Mouse (Mus musculus) neural tube, embryonic 10.5 days (tissue): ENCODE measurements around the gene Fam189a2.

ENCODE experiments used
- DNase-seq: peaks from one replicate; pipeline ENCODE4 v3.0.0-alpha.2; 2017; ENCODE audit warnings: low spot score; ENCODE audit errors: extremely low spot score

Fam189a2 gene

GRCm38 (mm10) chr19:24025876-24026275, 4.9 kb downstream of the Fam189a2 start:
- DNase-seq: no peak

GRCm38 (mm10) chr19:24024667-24025066, 6.2 kb downstream of the Fam189a2 start:
- no peak for DNase-seq

GRCm38 (mm10) chr19:24024131-24024530, 6.7 kb downstream of the Fam189a2 start:
- no peak for DNase-seq

- no peak for DNase-seq
These were observed 7.5 kb downstream of the Fam189a2 start for GRCm38 (mm10) chr19:24023351-24023750.

DNA sequence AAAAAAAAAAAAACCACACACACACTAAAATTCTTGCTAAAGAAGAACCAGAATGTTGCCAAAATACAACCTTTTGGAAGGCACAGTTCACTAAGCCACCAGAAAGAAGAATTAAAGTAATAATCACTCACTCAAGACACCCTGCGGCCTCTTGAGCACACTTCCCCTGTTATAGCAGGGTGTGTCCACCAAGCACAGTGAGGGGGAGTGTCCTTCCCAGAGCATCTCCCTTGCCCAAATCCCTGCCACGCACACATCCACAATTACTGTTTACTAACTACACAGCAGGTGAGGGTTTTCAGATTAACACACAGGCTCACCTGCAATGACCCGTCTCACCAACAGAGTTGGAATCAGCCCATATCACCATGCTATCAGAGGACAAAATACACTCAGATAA, 8.0 kb downstream of the Fam189a2 start:
- DNase-seq: no peak

GRCm38 (mm10) chr19:24022301-24022700, 8.5 kb downstream of the Fam189a2 start:
- no peak for DNase-seq

- no peak for DNase-seq
These were observed 10.1 kb downstream of the Fam189a2 start for GRCm38 (mm10) chr19:24020736-24021135.

DNA sequence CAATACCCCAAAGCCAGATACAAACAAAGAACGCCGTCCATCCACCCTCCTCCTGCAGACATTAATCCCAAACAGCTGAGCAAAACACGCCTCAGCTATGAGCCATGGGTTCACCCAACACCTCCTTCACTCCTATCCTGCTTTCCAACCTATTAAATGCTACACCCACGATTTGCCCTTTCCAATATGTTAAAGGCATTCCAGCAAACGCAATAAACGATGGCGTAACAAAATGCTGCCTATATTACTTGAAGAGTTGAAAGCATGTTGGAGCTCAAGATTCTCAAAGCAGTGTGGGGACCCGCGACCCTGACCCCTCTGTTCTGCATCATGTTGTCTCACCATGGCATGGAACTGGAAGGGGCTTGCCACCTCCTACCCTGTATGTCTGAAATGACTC, 11.2 kb downstream of the Fam189a2 start:
- DNase-seq: no peak

DNA sequence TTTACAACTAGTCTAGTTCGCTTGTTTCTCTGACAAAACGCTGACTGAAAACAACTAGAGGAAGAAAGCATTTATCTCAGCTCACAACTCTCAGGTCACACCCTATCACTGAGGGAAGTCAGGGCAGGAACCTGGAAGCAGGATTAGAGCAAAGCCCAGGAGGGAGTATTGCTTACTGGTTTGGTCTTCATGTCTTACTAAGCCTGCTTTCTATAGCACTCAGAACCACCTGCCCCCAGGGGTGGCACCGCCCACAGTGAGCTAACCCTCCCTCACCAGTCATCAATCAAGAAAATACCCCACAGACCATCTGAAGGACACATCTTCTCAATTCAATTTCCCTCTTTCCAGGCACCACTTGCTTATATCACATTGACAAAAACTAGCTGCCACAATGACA, 12.4 kb downstream of the Fam189a2 start:
- no peak for DNase-seq

DNA sequence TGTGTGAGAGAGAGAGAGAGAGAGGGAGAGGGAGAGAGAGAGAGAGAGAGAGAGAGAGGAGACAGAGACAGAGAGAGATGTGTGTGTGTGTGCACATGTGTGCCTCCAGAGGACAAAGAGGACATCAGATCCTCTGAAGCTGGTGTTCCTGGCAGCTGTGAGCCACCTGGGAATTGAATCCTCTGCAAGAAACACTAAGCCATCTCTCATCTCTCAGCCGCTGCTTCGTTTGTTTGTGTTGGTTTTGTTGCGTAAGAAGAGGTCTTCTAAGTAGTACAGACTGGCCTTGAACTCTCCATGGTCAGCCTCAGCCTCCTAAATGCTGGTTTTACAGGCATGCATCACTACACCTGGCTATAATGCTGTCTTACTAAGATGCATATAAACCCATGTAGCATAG, 12.9 kb downstream of the Fam189a2 start:
- no peak for DNase-seq

- DNase-seq: no peak
These were observed 13.4 kb downstream of the Fam189a2 start for GRCm38 (mm10) chr19:24017427-24017826.

DNA sequence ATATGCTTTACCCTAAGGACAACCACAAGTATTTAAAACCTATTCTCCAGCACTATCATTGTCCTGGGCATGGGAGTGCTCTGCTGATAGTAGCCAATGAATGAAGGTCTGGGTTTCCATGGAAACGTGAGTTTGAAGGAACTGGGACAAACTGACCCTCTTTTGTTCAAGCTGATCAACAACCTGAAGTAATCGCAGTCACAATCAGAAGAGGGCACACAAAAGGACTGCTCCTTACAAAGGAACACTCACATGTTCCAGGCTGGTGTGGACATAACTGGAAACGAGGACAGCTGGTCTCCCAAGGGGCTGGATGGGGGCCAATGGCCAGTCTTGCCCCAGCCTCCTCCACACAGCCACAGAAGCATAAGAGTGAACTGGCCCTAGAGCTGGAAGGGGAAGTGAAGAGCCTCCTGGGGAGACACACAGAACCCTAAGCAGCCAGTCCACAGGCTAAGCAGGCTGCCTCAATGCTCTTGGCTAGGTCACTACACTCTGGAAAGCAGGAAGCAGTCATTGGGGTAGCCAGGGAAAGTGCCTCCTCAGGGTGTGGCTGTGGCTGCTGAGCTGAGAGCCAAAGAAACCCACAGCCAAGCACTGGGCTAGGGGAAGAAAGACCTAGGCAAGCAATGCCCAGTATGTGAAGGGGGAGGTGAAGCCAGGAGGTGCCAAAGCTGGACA, 14.0 kb downstream of the Fam189a2 start:
- DNase-seq: peak; percentile 38

DNA sequence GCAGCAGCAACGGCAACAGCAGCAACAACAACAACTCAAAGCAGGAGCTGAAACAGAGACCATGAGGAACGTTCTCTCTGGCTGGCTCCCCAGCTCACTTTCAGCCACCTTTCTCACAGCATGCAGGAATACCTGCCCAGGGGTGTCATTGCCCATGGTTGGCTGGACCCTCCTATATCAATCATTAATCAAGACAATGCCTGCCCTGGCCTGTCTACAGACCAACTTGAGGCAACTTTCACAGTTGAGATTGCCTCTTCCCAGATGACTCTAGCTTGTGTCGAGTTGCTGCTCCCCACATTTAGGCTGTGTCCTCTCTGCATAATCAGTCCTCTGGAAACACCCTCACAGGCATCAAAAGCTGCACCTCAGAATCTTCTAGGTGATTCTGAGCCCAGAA, 17.6 kb downstream of the Fam189a2 start:
- DNase-seq: no peak

GRCm38 (mm10) chr19:24012479-24012878, 18.3 kb downstream of the Fam189a2 start:
- no peak for DNase-seq

- DNase-seq: no peak
These were observed 23.0 kb downstream of the Fam189a2 start for GRCm38 (mm10) chr19:24007638-24008360.

DNA sequence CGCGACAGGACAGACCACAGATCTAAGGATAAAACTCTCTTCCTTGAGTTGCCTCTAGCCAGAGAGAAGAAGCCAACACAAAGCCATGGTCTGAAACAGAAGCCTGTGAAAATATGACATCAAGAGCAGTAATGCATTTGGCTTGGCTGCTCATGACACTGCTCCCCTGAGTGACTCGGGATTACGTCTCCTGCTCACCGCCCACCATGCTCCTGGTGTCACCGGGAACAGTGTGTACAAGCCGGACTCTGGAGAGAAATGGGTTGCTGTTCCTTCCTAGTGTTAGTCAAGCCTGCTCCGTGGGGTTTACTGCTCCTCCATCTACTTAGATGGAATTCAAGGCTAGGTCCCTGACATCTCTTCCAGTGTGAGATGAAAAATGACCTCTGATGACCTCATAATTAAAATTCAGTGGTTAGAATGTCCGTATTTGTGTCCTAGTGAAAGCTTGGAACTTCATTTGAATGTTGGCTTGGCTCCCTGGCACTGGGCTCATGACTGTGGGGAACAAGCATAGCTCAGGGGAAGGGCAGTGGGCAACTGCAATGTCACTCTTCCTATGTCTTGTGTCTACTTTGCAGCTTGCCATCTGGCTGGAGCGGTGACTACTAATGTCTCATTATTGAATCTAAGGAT, 23.7 kb downstream of the Fam189a2 start:
- DNase-seq: no peak

GRCm38 (mm10) chr19:23995766-23996399, 34.9 kb downstream of the Fam189a2 start:
- no peak for DNase-seq

DNA sequence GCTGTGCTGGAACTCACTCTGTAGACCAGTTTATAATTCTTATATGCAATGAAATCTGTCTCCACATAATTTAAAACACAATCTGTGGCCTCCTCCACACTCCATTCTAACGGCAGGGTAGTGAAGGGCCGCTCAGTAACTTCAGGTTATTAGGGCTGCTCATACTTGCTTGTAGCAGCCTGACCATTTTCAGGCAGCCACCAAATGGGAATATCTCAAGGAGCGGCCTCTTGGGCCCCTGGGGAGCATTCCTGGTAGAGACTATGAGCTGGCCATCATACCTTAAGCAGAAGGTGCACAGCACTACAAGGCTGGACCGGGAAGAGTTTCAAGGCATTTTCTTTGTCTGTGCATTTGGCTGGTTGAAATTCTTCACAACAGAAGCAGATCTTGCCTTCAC, 42.7 kb downstream of the Fam189a2 start:
- DNase-seq: no peak

DNA sequence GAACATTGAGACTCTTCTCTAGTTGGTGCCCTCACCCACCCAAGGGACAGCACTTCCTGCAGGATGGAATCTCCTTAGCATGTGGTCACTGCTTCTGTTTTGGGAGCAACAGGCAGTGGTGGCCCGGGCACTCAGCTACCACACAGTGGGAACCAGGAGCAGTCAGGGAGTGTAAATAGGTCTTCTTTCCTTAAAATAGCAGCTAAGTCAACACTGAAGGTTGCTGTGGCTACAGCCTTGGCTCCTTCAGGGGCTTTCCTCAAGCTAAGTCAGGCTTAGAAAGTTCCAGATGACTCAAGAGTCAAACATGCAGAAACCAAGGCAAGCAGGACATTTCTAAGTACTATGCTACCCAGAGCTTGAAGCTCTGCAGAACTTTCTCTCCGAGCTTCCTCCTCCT, 43.5 kb downstream of the Fam189a2 start:
- no peak for DNase-seq

DNA sequence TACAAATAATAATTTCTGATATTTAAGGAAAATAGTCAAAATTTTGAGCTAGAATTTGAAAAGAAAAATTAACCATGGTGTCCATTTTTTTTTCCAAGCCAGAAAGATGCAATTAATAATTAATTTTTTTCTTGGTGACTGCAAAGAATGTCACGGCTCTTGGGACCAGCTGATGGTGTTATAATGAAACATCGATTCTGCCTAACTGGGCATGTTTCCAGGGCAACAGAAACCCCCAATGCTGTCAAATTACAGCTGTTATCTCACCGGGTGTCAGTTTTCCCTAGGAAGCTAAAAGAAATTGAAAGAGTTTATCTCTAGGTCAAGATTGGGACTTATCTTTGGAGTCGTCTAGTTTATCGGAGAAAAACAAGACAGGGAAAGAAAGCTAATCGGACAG, 46.6 kb downstream of the Fam189a2 start:
- DNase-seq: no peak

DNA sequence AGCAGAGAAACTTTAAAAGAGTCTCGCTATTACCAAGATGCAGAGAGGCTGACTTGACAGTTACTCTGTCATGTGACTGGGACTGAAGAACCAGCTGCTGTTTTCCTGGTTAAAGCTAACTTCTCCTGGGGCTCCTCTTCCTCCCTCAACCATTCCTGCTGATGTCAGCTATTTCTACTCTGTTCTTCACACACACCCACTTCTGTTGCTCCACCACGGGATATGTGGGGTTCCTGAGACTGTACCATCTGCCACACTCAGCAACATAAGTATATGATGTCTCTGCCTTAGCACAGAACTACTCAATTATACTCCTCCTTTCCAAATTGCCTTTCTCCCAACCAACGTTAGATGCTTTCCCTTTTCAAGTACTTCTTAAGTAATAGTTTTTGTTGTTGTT, 50.2 kb downstream of the Fam189a2 start:
- no peak for DNase-seq

GRCm38 (mm10) chr19:23977901-23978443, 52.8 kb downstream of the Fam189a2 start:
- no peak for DNase-seq
